Mouse (Mus musculus): Measurements from ENCODE around the gene Fgfr2.

GRCm38 (mm10) chr7:132780611-132781010, 342.5 kb downstream of the Fgfr2 start:
- TF ChIP-seq CTCF (IDR thresholded peaks at IDR 0.05; ENCODE audit: extremely low read depth, insufficient read length, insufficient replicate concordance, low read depth, low read length): no peak
- no peak for TF ChIP-seq POLR2A (IDR thresholded peaks at IDR 0.05; ENCODE audit: low read depth, low read length)

All from small intestine, adult 2 months (tissue).